Mouse (Mus musculus): ENCODE data around the gene Ints14.

GRCm38 (mm10) chr9:65010632-65011031 lies 49.9 kb downstream of the Ints14 start:
- TF ChIP-seq EP300 (IDR thresholded peaks at IDR 0.05; ENCODE audit: low read length) (peak; percentile 90), CTCF (conservative IDR thresholded peaks at IDR 0.05 in 1 of 2, IDR thresholded peaks at IDR 0.05 in 1 of 2; ENCODE audit: low read depth in 2 of 2, low read length in 2 of 2) (no peak), ZKSCAN1 (IDR thresholded peaks at IDR 0.05; ENCODE audit: borderline replicate concordance, low read depth, low read length) (no peak), NRF1 (IDR thresholded peaks at IDR 0.05; ENCODE audit: low read depth, low read length) (0 out of 2 replicates have a peak, but pooled peaks have one; percentile 35), ZMIZ1 (IDR thresholded peaks at IDR 0.05; ENCODE audit: low read depth, low read length) (no peak), RCOR1 (conservative IDR thresholded peaks at IDR 0.05; ENCODE audit: low read depth, low read length) (peak; percentile 83; the same call in 1 of the 2 replicates), USF1 (IDR thresholded peaks at IDR 0.05; ENCODE audit: low read depth, low read length) (no peak), POLR2A (IDR thresholded peaks at IDR 0.05; ENCODE audit: low read depth, low read length) (no peak; the same call in 1 of the 2 replicates)

Measured in CH12.LX (cell line).